ENCODE assay signal across 11 mouse cellular contexts in genomic region chr13:32660294-32660693, GRCm38 (mm10).
DNase-seq lines count a peak whose midpoint lies in the region; ATAC-seq and TF ChIP-seq lines count a peak whose summit lies in the region.
"Had no signal": no experiment of that assay in that cellular context is flagged by ENCODE, and none has a peak within 500 bp of the region (broad histone marks: within the 10 kb centered on the region; RNA-seq: fewer than 3 reads in every experiment).

No protein-coding gene starts in this region.

- peaks cover 3% of the 10 kb centered on the region; the same call in 1 of the 2 replicates for H3K27me3 ChIP-seq in lung, embryonic 14.5 days (ENCODE audit: insufficient read depth, low read length)
- H3K27me3 ChIP-seq in embryonic facial prominence, embryonic 11.5 days (ENCODE audit: control insufficient read depth, insufficient read depth, low read length), result no peaks in the 10 kb centered on the region
- no peaks in the 10 kb centered on the region for H3K27me3 ChIP-seq in heart, embryonic 16.5 days (ENCODE audit: control insufficient read depth, insufficient read depth, low read length)
- H3K27me3 ChIP-seq: hindbrain, embryonic 15.5 days; liver, embryonic 13.5 days had no signal

- no peak for TF ChIP-seq POLR2A in lung, adult 2 months (IDR thresholded peaks at IDR 0.05; ENCODE audit: borderline replicate concordance, extremely low read depth, low read depth, low read length)

- no peak overlapping the region for H3K27ac ChIP-seq in lung, embryonic 14.5 days (ENCODE audit: low read depth)
- H3K27ac ChIP-seq in embryonic facial prominence, embryonic 11.5 days (replicated peaks; ENCODE audit: low read depth, low read length), result no peak overlapping the region; the same call in 1 of the 2 replicates
- peak overlapping the region; percentile 4; the same call in 1 of the 2 replicates for H3K27ac ChIP-seq in heart, embryonic 16.5 days (ENCODE audit: low read length)
- H3K27ac ChIP-seq: hindbrain, embryonic 15.5 days; liver, embryonic 13.5 days had no signal

- H3K4me2 ChIP-seq in lung, embryonic 14.5 days, result no peak overlapping the region
- no peak overlapping the region for H3K4me2 ChIP-seq in embryonic facial prominence, embryonic 11.5 days (ENCODE audit: low read depth, low read length)
- no peak overlapping the region for H3K4me2 ChIP-seq in heart, embryonic 16.5 days (ENCODE audit: low read depth, low read length)
- H3K4me2 ChIP-seq: hindbrain, embryonic 15.5 days; liver, embryonic 13.5 days had no signal

- ATAC-seq in lung, embryonic 14.5 days (ENCODE audit: insufficient read depth), result no peak
- no peak for ATAC-seq in embryonic facial prominence, embryonic 11.5 days (replicated peaks; ENCODE audit: insufficient number of reproducible peaks, low FRiP score, low TSS enrichment, low read depth)
- 0 out of 2 replicates have a peak, but pooled peaks have one; percentile 28 for ATAC-seq in heart, embryonic 16.5 days (replicated peaks; ENCODE audit: extremely low read depth, insufficient read depth, low FRiP score)

- H3K9ac ChIP-seq in lung, embryonic 14.5 days, result no peak overlapping the region
- no peak overlapping the region for H3K9ac ChIP-seq in embryonic facial prominence, embryonic 11.5 days (replicated peaks; ENCODE audit: low read length)
- no peak overlapping the region for H3K9ac ChIP-seq in heart, embryonic 16.5 days (ENCODE audit: low read length)
- H3K9ac ChIP-seq: hindbrain, embryonic 15.5 days; liver, embryonic 13.5 days had no signal

- 0 out of 2 replicates have a peak, but pooled peaks cover 5% of the 10 kb centered on the region for H3K4me1 ChIP-seq in lung, embryonic 14.5 days (ENCODE audit: insufficient read depth)
- H3K4me1 ChIP-seq in lung, adult 2 months (ENCODE audit: control insufficient read depth, insufficient read depth, low read length), result no peaks in the 10 kb centered on the region
- no peaks in the 10 kb centered on the region for H3K4me1 ChIP-seq in embryonic facial prominence, embryonic 11.5 days (ENCODE audit: control insufficient read depth, insufficient read depth, low read length)
- H3K4me1 ChIP-seq in heart, embryonic 16.5 days (ENCODE audit: control insufficient read depth, insufficient read depth, low read length), result peaks cover 4% of the 10 kb centered on the region; the same call in 1 of the 2 replicates
- H3K4me1 ChIP-seq: hindbrain, embryonic 15.5 days; liver, embryonic 13.5 days had no signal

- peak; percentile 7 for DNase-seq in lung, embryonic 14.5 days
- no peak for DNase-seq in lung, adult 2 months
- DNase-seq in embryonic facial prominence, embryonic 11.5 days (ENCODE audit: low spot score), result peak; percentile 36
- peak; percentile 16 for DNase-seq in thymus, postnatal 25 days
- DNase-seq in left cerebral cortex, adult 9 months (ENCODE audit: low spot score in 2 of 2), result no peak
- DNase-seq in ovary, postnatal 36 days (ENCODE audit: low spot score), result no peak
- DNase-seq: cerebellum, adult 2 months; liver, embryonic 13.5 days; right cerebral cortex, postnatal 25 days had no signal

- no peaks in the 10 kb centered on the region for H3K36me3 ChIP-seq in lung, embryonic 14.5 days (ENCODE audit: insufficient read depth)
- H3K36me3 ChIP-seq in embryonic facial prominence, embryonic 11.5 days (replicated peaks; ENCODE audit: control insufficient read depth, insufficient read depth, low read depth, low read length), result no peaks in the 10 kb centered on the region
- no peaks in the 10 kb centered on the region for H3K36me3 ChIP-seq in heart, embryonic 16.5 days (ENCODE audit: control insufficient read depth, insufficient read depth)
- H3K36me3 ChIP-seq: hindbrain, embryonic 15.5 days; liver, embryonic 13.5 days had no signal

- H3K4me3 ChIP-seq in lung, embryonic 14.5 days (ENCODE audit: low read depth, low read length), result no peak overlapping the region
- H3K4me3 ChIP-seq in lung, adult 2 months (replicated peaks; ENCODE audit: extremely low read depth, low read depth, low read length), result no peak overlapping the region
- H3K4me3 ChIP-seq in embryonic facial prominence, embryonic 11.5 days (ENCODE audit: low read depth, low read length), result no peak overlapping the region
- no peak overlapping the region for H3K4me3 ChIP-seq in heart, embryonic 16.5 days (ENCODE audit: low read length)
- H3K4me3 ChIP-seq: hindbrain, embryonic 15.5 days; liver, embryonic 13.5 days had no signal

- 58% methylated on average over 4 of the region's 4 CpGs for WGBS in lung, embryonic 14.5 days
- 41% methylated on average over 4 of the region's 4 CpGs for WGBS in lung, adult 2 months
- 28% methylated on average over 4 of the region's 4 CpGs for WGBS in embryonic facial prominence, embryonic 11.5 days
- WGBS in heart, embryonic 16.5 days, result 28% methylated on average over 4 of the region's 4 CpGs

- TF ChIP-seq CTCF in lung, embryonic 14.5 days (IDR thresholded peaks at IDR 0.05; ENCODE audit: low read depth), result no peak
- no peak for TF ChIP-seq CTCF in lung, adult 2 months (IDR thresholded peaks at IDR 0.05; ENCODE audit: insufficient read depth, low read length)

- H3K9me3 ChIP-seq in lung, embryonic 14.5 days (ENCODE audit: low read depth, low read length), result no peaks in the 10 kb centered on the region
- no peaks in the 10 kb centered on the region for H3K9me3 ChIP-seq in embryonic facial prominence, embryonic 11.5 days (replicated peaks; ENCODE audit: control insufficient read depth, low read length)
- no peaks in the 10 kb centered on the region for H3K9me3 ChIP-seq in heart, embryonic 16.5 days (replicated peaks; ENCODE audit: control insufficient read depth, low read length)
- H3K9me3 ChIP-seq: hindbrain, embryonic 15.5 days; liver, embryonic 13.5 days had no signal

Comparison
In these comparisons a context has a peak if more than half of its experiments do, and no peak if none do; other contexts are left out.
1. DNase-seq: peak in lung, embryonic 14.5 days (single experiment), embryonic facial prominence, embryonic 11.5 days (single experiment) and thymus, postnatal 25 days (single experiment); none in lung, adult 2 months (single experiment), left cerebral cortex, adult 9 months (0 of 2) and ovary, postnatal 36 days (single experiment).